Mouse (Mus musculus): ENCODE data around the gene Mcf2l.

GRCm38 (mm10) chr8:12928033-12928432 lies 54.4 kb downstream of the Mcf2l start:
- TF ChIP-seq CTCF (IDR thresholded peaks at IDR 0.05) (no peak), EP300 (IDR thresholded peaks at IDR 0.05; ENCODE audit: insufficient read depth, low read depth, low read length) (no peak)

Measured in heart, adult 2 months (tissue).